Mouse (Mus musculus): ENCODE results near the gene Apoc2. TPM values are rescaled to one million over a fixed set of nuclear protein-coding genes. Genes with fewer than 3 reads are reported as not detected.

Apoc2 gene
- polyA plus RNA-seq (2012; rRNA removed), result 0.19 TPM in 1 of 2 replicates, not detected in the other

DNA sequence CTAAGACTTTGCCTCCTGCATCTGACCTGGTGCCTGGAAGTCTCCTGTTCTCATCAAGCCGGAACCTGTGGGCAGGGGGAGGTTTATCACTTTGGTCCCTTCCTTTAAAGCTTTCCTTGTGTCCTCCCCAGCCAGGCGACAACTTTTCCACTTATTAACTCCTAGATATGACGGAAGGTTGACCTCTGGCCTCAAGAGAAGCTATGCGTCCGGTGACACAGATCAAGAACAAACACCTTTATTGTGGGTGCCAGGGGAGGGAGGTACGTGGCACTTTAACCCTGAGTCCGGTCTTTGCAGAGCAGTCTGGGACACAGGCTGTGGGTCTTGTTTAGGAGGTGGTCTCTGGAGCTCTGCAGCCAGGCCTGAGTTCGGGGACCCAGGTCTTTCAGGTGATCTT is at the start of gene Apoc2:
Gene Apoc2, minus strand, starts transcription at position 70 of the 400 bp plus-strand sequence.

DNA sequence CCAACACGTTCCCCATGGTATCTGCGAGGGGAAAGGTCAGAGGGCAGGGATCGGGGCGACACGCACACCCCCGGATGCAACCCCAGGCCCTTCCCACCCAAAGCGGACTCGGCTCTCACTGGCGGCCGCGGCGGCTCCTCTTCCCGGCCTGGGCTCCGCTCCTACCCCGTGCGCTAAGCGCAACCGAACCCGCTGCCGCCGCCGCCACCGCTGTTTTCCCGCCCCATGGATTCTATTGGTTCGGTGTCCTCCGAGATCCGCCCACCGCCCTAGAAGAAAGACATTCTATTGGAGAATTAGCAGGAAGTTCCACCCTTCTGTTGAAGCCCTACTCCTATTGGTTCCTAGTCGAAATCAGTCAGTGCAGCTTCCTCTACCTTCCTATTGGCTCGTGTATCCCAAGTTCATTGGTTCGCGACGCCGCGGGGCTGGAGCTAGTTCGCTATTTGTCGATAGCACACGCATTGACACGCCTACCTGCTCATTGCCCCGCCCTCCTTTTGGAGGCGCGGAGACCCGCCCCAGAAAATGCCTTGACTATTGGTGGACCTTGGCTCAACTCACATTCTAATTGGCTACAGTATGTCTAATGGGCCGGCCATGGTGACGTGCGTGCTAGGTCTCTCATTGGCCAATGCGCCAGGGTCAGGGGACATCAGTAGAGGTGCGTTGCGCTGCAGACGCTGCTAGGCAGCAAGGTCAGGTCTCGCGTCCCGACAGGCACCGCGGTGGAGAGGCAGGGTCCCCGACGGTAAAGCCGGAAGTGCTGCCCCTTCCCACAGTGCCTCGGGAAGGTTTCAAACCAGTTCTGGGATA is 37.7 kb upstream of the Apoc2 start, which contains the start of gene Tomm40:
Gene Tomm40, minus strand, starts transcription at position 200 of the 816 bp plus-strand sequence.

GRCm38 (mm10) chr7:19698907-19699826 is 21.4 kb upstream of the Apoc2 start, which contains the start of gene Apoe:
Gene Apoe (minus strand): TSS chr7:19699188.

DNA sequence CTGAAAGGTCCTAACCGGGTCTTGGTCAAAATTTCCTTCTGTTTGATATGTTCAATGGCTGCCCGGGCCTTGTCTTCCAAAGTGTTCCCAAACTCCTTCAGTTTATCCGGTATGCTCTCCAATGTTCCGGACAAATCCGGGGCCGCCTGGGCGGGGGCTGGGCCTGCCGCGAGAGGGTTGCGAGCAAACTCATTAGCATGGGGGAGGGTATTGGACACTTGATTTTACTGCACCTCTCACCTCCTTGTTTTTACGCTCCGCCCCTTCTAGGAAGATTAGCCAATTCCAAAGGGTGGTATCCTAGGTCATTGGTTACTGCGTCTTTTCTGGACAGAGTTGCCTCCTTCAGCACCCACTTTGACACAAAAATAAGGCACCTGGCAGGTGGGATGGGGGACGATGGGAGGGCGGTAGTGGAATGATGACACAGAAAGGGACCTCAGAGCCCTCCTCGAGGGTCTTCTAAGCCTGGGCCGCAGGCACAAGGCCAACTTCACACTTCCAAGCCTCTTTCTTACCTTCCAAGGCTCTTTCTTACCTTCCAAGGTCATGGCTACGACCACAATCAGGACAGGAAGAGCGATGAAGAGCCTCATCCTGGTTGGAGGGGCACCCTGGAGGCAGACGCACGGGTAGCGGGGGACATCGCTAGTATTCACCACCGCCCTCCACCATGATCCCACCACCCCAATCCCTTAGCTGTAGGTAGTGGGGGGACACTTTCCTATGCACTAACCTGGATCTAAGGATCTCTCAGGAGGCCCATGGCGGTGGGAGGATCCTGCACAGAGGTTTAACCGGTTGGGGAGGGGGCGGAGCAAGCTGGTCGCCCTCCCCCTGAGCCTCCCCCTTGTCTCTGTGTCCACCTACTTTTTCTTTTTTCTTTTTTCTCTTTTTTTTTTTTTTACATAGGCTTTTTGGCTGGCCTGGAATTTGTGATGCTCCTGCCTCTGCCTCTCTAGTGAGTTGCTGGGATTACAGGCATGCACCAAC is 14.4 kb upstream of the Apoc2 start, which contains the start of gene Apoc1:
Gene Apoc1, minus strand, starts transcription at position 788 of the 993 bp plus-strand sequence.

GRCm38 (mm10) chr7:19681202-19681694 is 3.5 kb upstream of the Apoc2 start, which contains the start of the genes Gm44805 and Apoc4:
Gene Gm44805 (minus strand): TSS chr7:19681423.
Gene Apoc4 (minus strand): TSS chr7:19681479.

DNA sequence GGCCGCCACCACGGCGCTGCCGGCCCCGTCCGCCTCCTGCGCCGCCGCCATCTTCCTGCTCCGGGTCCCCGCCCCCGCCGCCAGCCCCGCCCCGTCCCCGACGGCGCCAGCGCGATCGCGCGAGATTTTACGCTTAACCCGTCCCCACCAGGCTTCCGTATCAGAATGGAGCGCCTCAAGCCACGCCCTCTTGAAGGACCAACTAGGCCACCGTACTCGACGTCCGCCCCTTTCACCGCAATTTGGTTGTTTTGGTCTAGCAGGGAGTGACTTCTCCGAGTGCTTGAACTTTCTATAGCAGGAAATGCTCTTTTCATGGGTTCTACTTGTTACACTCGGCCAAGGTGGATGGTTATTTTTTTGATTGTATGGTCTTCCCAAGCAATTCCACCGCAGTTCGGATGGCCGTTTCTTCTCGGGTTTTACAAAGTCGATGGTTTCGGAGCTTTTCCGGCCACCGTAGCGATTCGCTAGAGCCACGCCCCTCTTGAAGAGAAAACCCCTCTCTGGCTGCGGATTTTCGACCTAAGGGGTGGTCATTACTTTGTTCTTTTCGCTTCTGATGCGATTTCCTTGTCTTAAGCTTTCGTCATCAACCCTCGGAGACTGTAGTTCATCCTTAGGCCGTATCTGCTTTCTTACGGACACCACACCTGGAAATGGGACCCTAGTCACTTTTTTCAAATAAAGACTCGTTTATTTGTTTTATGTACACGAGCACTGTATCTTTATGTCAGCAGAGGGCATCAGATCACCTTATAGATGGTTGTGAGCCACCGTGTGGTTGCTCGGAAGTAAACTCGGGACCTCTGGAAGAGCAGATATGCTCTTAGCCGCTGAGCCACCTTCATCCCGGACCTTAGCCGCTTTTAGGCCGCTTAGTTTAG is 12.5 kb downstream of the Apoc2 start, which contains the start of gene Clptm1:
Gene Clptm1, minus strand, starts transcription at position 79 of the 887 bp plus-strand sequence.

GRCm38 (mm10) chr7:19629361-19629734 is 48.4 kb downstream of the Apoc2 start, which contains the start of gene Relb:
Gene Relb (minus strand): TSS chr7:19629438.

Other genes with a start within 250 kb of the Apoc2 start
- 47.3 and 55.6 TPM in 2 replicates for gene Mark4, start 219.1 kb downstream of the Apoc2 start, polyA plus RNA-seq (2012; rRNA removed)
- gene Exoc3l2, start 214.6 kb downstream of the Apoc2 start, polyA plus RNA-seq (2012; rRNA removed), result 0.31 and 0.70 TPM in 2 replicates
- 12.0 and 12.1 TPM in 2 replicates for gene Bloc1s3, start 169.6 kb downstream of the Apoc2 start, polyA plus RNA-seq (2012; rRNA removed)
- gene Trappc6a, start 169.5 kb downstream of the Apoc2 start, polyA plus RNA-seq (2012; rRNA removed), result 19.9 and 24.6 TPM in 2 replicates
- gene Nkpd1, start 160.1 kb downstream of the Apoc2 start, polyA plus RNA-seq (2012; rRNA removed), result 1.3 TPM in 2 replicates
- gene Ppp1r37, start 114.9 kb downstream of the Apoc2 start, polyA plus RNA-seq (2012; rRNA removed), result 112 and 114 TPM in 2 replicates
- 1.2 and 1.5 TPM in 2 replicates for gene Zfp296, start 100.7 kb downstream of the Apoc2 start, polyA plus RNA-seq (2012; rRNA removed)
- gene Gemin7, start 100.3 kb downstream of the Apoc2 start, polyA plus RNA-seq (2012; rRNA removed), result 64.8 and 70.8 TPM in 2 replicates
- gene Clasrp, start 73.5 kb downstream of the Apoc2 start, polyA plus RNA-seq (2012; rRNA removed), result 142 and 146 TPM in 2 replicates
- 5.8 and 6.2 TPM in 2 replicates for gene Relb, start 48.5 kb downstream of the Apoc2 start, polyA plus RNA-seq (2012; rRNA removed)
- gene Clptm1, start 12.9 kb downstream of the Apoc2 start, polyA plus RNA-seq (2012; rRNA removed), result 96.6 and 100 TPM in 2 replicates
- gene Gm44805, start 3.5 kb upstream of the Apoc2 start, polyA plus RNA-seq (2012; rRNA removed), result not detected in 2 replicates
- not detected in 2 replicates for gene Apoc4, start 3.5 kb upstream of the Apoc2 start, polyA plus RNA-seq (2012; rRNA removed)
- 1.6 and 2.7 TPM in 2 replicates for gene Apoc1, start 14.7 kb upstream of the Apoc2 start, polyA plus RNA-seq (2012; rRNA removed)
- gene Apoe, start 21.2 kb upstream of the Apoc2 start, polyA plus RNA-seq (2012; rRNA removed), result 863 and 1,072 TPM in 2 replicates
- 103 and 109 TPM in 2 replicates for gene Tomm40, start 37.5 kb upstream of the Apoc2 start, polyA plus RNA-seq (2012; rRNA removed)
- 37.8 and 38.6 TPM in 2 replicates for gene Nectin2, start 72.5 kb upstream of the Apoc2 start, polyA plus RNA-seq (2012; rRNA removed)
- gene Bcam, start 93.1 kb upstream of the Apoc2 start, polyA plus RNA-seq (2012; rRNA removed), result 13.3 and 17.6 TPM in 2 replicates
- gene Cblc, start 118.9 kb upstream of the Apoc2 start, polyA plus RNA-seq (2012; rRNA removed), result 0.20 and 0.48 TPM in 2 replicates
- 0.72 and 2.2 TPM in 2 replicates for gene Bcl3, start 144.8 kb upstream of the Apoc2 start, polyA plus RNA-seq (2012; rRNA removed)
- gene Gm19345, start 174.1 kb upstream of the Apoc2 start, polyA plus RNA-seq (2012; rRNA removed), result 27.6 and 28.4 TPM in 2 replicates
- not detected in 2 replicates for gene Ceacam16, start 183.4 kb upstream of the Apoc2 start, polyA plus RNA-seq (2012; rRNA removed)
- gene Ceacam19, start 210.0 kb upstream of the Apoc2 start, polyA plus RNA-seq (2012; rRNA removed), result not detected in 2 replicates
- 15.3 and 15.9 TPM in 2 replicates for gene Pvr, start 243.2 kb upstream of the Apoc2 start, polyA plus RNA-seq (2012; rRNA removed)